Mouse (Mus musculus) natural killer cell, adult 2 months (primary cell): ENCODE data around the gene Pitpnb.

ENCODE experiments used
- DNase-seq, 2 experiments: peaks; one replicate each; pipeline ENCODE4 v3.0.0; 2022; ENCODE audit warnings: low spot score in 2 of 2

Gene Pitpnb

DNA sequence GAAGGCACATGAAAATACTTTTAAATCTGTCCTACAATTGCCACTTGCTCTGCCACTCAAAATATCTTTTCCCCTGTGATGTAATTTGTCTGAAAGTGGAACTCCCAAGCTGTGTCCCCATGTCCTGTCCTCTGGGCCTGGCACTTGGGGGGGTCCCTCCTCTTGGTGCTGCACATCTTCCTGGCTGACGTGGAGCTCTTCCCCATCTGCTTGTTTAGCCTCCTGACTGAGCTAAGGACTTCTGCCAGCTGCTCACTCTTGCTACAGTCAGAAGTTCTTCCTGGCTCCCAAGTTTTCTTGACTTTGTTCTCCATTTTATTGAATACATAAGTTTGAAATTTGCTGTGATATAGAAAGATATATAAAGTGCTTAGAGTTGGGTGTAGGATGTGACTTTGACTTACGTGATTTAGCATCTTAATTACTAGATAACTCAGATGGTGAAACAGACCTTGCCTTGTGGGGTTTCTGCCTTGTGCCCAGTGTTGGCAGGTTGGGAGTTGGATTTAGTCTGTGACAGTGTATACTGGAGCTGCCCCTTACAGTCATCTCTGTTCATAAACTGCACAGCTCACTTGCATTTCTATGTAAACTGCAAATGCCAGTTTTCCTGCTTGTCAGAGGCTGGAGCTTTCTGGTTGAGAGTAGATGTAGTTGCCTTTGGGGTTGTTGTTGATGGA is 14.3 kb downstream of the Pitpnb start:
- no peak for DNase-seq

DNA sequence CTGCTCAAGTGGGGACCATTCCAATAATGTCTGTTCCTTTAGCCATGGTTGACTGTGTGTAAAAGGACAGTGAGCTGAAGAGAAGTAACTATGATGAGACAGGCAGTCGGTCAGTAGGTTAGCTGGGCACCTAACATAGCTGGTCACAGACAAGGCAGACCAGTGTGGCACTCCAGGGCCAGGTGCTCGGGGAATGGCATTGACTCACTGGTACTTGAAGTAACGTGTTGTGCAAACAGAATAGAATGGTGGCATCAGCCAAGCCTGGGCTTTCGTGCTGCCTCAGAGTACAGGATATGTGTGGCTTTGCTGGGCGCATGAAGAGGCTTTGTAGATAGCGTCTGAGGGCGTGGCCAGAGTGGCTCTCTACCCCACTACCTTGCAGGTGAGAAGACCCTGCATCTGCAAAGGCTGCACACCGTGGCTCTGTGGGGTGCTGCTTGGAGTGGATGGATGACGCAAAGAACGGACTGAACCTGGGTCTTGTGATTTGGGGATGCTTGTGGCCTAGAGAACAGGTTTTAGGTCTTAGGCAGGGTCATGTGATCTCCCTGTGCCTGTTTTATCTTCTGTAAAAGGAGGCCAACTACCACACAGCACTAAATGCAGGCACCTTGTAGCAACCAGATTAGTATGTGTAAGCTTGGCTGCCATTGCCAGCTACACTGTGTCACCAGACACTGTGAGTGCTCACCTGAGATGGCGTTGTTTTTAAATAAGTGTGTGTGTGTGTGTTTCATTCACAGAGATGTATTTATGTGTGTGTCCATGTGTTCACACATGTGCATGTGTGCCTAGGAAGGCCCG is 26.5 kb downstream of the Pitpnb start:
- DNase-seq: no peak

DNA sequence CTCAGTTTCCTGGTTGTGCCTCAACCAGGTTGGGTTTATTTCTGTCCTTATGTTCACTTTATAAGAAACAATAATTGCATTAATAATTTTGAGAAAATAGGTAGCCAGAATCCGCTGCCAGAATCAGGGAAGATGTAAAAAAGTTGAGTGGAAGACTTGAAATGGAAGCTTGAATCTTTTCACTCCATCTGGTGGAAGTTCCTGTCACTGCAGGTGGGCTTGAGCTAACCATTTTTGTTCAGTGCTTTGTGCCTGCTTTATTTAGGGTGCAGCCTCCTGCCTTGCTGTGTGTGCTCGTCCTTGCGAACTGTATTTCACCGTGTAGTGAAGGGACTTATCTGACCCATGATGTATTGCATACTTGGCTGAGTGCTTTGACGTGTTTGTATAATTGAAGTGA is 30.0 kb downstream of the Pitpnb start:
- DNase-seq: no peak

DNA sequence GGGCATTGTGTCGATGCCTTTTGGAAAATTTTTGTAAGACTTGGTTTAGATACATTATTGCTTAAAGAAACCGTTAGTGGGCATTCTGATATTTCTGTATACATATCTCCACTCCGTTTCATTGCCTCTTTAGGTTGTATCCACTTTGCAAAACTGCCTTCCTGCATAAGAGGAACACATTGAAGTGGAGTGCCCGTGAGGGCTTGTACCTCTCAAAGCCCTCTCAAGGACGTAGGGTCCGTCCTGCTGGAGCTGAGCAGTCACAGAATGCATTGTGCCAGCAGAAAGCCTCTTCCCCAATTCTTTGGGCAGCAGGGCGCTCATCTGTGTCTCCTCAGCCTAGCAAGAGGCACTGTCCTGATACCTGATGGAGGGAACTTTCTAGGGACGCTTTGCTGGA is 30.5 kb downstream of the Pitpnb start:
- no peak for DNase-seq

DNA sequence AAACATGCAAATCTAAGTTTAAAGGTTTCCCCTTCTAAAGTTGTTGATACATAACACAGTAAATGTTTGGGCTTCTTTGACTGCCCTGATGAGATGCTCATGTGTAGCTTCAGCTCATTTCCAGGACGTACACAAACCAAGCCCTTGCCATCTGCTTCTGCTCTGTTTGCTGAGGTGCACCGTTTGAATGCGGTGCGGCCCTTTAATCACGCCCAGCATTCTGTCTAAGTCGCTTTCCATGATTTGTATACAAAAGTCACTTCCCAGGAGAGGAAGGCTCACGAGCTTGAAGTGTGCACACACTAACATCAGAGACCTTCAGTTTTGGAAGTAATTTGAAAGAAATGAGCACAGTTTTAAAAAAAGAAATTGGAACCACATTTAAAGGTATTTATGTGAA is 31.3 kb downstream of the Pitpnb start:
- no peak for DNase-seq

DNA sequence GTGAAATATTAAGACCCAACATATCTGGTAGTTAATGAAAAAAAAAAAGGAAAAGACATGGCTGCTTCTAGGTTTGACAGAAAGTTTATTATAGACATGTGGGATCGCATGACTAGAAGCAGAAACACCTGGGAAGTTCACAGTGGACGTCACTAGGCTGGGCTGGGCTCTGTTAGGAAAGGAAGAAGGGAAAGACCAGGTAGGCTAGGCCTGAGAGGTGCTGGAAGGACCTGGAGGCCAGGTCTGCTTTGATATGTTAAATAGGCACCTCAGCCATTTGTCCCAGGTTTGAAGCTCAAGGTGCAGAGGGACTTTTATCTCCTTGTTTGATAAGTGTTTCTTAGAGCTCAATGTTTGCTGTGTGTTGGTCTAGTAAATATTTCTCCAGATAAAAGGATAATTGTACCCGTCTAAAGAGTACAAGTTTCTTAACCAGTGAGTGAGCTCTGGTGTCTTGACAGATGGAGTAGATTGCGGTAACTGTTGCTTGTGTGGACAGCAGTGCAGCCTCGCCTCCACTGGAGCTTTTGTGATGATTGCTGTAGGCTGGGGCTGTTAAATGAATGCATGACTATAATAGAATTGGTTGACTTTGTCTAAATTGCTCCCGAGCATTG is 33.0 kb downstream of the Pitpnb start:
- no peak for DNase-seq

DNA sequence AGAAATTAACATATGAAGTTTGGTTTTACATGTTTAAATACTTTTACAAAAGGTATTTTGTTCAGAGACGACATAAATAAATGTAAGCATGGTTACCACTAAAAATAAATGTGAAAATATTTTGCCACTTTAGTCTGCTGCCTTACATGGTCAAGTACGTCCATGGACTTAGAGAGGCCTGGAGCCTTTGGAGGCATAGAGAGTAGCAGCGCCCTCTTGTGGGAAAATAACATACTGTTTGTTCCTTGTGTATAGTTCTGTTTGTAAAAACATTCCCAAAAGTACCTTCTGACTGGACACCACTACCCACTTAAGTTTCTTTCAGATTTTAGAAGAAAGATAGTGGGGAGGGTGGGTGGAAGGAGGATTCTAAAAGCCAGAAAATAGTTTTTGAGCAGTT is 34.0 kb downstream of the Pitpnb start:
- no peak for DNase-seq

DNA sequence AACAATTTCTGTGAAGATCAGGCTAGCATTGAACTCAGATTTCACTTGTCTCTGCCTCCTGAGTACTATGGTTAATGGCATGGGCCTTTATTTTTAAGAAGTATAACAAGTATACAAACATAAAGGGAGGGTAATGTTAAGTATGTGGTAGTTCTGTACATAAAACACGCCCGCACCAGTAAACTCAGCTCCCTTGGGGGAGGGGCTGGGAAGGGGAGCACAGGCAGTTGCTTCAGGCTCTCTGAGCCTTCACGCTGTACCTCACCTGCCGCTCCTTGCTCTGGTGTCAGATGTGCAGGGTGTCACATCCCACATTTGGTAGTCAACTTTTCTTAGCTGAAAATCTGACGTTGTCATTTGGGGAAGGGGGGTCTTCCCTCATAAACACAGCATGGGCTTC is 35.6 kb downstream of the Pitpnb start:
- no peak for DNase-seq

DNA sequence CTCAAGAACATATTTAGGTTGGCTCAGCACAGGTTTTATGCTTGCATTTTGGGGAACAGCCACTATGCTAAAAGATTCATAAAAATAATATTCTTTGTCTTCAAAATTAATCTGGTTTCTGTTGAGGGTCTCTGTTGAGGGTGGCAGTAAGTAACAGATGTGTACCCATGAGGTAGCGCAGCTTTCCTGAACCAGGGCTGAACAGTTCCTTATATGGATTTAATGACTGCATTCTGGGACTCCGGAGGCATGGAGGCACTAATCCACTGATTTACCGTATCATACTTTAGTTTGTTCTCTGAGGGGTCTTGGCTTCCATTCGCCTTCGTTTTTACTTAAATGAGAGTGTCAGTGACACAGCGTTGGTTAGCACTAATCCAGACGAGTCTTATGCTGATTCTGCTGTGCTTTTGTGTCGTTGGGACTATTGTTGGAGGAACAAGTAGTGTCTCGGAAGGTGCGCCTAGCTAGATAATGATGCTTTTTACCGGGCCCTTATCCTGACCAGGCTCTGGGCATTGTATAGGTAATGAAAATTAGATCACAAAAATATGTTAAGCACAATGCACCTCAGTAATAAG is 37.5 kb downstream of the Pitpnb start:
- no peak for DNase-seq

DNA sequence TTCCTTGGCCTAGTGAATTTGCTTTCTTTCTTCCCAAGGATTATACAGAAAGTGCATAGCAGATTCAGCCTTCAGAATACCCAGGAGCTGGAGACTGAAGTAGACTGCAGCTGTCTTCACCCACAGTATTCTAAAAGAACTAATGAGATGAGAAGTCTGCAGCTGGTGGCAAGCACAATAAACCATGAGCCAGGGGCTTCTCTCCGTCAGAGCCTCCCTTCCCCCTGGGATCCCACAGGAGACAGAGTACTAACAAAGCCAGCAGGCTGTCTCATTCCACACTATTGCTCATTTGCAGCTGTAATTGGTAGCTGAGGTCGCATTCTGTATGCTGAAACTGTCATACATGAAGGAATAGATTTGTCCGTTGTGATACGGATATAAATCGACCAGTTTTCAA is 38.0 kb downstream of the Pitpnb start:
- DNase-seq: no peak

DNA sequence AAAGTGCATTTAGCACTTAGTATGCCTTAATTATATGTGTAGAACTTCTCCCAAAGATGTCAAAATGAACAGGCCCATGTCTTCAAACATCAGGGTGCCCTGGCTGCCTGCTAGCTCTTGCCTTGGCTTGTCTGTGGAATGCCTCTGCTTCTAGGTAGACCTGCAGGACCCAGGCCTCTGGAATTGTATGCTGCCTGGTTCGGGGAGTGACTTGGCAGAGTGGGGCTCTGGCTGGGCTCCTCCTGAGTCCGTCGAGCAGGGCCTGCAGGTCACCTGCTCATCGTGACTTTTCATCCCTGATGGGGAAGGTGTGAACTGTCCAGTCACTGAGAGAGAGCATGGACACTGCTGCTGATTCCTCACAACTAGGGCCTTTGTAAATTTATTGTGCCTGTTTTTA is 45.1 kb downstream of the Pitpnb start:
- no peak for DNase-seq

DNA sequence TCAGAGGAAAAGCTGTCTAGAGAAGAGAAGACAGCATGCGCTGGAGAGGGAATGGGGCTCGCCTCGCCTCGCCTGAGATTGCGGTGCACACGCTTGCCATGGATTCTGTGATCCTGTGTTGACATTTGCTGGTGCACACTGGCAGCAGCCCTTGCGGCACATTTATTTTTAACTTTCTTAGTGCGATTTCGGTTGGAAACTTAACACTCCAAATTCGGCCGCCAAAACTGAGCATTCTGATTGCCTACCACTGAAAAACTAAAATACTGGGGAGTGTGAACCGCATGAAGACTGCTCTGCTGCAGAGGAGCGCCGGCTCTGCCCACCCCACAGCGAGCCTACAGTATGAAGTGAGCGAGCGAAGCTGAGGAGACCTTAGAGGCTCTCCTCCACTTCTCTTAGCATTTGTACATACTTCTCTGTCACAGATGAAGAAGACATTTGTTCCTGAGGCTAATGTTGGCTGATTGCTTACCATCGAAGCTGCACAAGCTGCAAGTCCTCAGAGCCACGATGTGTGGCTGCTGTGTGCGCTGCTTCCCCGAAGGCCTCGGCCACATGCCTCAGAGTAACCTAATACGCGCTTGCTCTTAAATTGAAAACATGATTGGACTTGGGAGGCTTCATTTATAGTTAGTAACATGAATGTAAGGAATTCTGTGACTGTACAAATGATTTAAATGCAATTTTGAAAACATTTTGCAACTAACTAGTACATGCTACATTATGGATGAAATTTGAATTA is 45.9 kb downstream of the Pitpnb start:
- no peak for DNase-seq

DNA sequence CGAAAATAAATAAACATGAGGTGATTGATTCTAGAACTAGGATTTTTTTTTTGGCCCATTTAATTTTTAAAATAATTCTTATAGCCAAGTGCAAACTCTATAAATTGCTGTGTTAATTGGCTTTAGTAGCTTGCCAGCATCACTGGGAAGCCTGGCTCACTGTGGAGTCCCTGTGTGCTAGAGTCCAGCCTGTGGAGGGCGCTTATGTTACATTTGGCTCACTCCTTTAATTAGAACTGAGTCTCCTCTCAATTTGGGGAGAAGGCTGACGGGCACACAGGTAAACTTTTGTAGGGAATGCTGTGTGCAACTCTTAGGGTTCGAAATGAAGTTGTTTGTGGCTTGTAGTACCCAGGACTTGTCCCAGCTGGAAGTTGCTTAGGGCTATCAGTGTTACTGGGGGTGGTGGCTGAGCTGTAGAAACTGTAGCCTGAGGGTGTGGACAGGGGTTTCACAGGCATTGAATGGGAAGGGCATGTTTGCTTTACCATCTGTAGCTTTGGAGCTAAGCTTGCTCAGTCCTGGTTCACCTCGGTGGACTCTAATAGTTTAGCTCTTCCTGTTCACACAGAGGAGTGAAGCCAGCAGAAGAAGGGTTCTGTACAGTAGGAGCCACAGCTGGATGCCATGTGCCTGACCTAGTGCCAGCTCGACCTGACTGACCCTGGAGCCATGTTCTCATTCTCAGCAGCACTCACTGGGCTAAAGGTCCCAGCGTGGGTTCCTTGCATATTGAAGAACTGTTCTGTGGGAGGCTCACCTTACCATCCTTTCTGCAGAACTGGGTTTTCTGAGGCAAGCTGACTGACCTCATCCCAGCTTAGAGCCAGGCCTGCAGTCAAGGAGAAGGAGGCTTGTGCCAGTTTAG is 47.8 kb downstream of the Pitpnb start:
- DNase-seq: no peak

DNA sequence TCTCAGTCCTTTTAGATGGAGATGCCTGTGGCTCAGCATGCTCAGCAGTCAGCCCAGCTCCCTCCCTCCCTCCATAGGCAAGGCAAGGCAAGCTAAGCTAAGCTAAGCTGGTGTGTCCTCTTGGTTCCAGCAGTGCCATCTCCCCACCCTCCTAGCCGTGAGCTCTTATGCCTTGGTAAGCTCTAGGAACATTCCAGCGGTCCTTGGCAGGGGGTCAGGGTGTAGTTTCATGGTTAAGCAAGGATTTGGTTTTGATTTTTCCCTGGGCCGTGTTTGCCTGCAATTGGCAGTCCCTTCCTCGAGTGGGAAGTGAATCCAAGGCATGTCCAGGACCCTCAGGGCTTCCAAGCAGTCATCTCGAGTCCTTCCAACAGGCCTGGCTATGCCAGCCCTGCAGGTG is 52.8 kb downstream of the Pitpnb start:
- no peak for DNase-seq

DNA sequence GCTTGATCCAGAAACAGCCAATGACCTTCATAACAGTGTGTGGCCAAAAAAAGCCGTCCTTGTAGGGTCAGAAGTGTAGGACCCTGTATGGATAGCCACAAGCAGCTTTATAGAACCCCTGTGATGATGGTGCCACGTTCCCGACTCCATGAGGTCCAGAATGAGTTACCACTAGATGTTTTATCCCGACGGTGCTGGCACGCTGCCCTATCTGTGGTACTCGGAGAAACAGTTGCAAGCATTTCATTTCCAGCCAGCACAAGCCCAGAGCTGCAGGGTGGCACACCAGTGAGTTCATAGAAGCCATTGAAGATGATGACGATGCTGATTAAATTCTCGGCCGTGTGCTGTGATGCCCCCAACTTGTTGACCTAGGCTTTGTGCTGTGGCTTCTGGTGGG is 60.3 kb downstream of the Pitpnb start:
- DNase-seq: no peak

DNA sequence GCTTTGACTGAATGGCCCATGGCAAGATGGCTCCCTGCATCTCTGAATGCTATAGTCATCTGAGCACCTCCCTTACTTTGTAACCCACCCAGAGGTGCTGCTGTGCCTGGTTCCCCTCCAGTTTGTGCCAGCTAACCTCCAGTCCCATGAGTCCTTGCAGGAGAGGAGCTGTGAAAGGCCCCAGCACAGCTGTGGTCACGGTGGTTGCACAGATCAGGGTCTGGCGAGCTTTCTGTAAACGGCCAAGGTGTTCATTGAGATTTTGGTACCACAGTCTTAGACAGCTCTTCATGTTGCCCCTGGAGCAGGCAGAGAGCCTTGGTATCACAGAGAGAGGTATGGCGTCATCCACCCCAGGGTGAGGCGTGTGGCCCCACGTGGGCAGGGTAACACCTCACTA is 60.9 kb downstream of the Pitpnb start:
- DNase-seq: no peak

DNA sequence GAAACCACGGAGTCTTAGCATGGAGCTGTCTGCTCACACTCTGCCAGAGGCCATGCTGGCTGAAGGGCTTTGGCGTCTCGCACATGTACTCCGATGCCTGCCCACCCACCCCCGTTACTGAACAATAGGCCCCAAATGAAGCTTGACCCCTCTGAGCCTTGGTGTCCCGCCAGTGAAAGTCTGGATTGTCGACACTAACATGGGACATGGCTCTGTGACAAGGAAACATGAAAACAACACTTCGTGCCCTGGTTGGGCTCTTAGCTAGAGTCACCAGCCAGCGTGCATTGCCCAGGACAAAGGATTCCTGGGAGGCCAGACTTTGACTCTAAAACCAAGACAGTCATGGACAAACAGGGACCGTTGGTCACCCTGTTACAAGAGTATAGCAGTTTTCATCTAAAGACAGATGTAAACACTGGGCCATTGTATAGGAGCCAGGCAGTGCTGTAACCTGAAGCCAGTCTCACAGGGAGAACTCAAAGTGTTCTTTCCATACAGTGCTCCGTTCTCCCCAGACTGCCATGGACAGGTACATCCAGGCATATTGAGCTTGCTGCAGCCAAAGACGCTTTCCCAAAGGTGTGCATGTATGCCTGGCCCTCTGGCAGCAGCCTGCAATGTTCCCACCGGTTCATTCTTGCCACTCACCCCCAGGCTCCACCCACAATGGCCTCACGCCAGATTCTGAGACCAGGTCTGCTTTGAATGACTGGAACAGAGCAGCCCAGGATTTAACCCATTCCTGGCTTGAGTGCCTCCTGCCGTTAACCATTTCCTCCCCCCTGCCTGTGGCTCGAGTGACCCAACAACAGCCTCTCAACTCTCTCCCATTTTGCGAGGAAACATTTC is 63.0 kb downstream of the Pitpnb start:
- no peak for DNase-seq

DNA sequence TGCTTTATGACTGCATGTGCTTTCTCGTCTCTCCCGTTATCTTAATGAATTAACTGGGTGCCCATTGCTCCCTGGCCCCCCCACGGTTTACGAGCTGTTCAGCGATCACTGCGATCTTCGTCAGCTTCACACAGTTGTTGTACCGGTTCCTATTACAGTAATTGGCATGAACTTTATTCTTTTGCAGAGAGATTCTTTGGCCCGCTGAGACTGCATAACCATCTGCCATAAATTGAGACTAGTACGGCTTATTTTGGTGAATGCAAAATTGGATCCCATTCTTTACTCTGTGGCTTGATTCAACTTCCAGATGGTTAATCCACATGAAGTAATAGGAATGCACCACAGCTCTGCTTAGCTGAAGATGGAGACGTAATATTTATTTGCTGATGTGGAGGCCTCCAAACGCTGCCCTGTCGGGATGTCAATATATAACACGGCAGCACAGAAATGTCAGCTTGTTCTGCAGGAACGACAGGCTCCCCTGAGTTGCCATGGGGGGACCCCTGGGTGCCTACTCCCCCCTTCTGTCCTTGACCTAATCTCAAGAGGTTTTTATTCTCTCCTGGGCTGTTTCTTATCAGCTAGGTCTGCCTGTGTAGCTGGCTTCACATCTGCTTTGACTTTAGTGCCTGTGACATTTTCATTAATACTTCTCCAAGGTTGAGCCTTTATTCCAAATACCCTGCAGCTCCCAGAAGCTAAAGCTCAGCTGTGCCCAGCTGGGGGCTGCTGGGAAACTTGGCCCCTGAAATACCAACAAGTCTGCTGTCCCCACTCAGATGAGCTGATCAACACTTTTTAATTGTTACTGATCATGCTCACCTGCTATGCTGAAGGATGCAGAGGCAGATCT is 63.9 kb downstream of the Pitpnb start:
- DNase-seq: no peak

DNA sequence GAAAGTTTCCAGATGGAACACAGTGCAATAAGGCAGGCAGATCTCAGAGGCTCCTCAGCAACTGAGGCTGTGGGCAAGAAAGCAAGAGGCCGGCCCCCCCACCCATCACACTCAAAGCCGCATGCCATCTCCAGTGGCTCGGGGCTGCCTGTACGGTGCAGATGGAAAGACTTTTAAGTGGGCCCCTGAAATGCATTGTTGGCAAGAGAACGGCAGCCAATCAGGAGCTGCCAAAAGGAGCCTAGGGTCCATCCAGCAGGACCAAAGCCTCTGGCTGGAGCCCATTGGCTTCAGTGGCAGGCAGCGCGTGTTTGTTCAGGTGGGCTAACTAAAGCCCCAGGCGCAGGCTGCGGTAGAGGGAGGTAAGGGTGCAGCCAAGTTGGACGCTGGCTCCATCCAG is 65.2 kb downstream of the Pitpnb start:
- DNase-seq: no peak
